Mouse (Mus musculus) kidney, adult 18-20 months (tissue): ENCODE results near the gene Abcc12.

Experiments
- DNase-seq: peaks from one replicate; pipeline ENCODE4 v3.0.0; 2021

Gene Abcc12

DNA sequence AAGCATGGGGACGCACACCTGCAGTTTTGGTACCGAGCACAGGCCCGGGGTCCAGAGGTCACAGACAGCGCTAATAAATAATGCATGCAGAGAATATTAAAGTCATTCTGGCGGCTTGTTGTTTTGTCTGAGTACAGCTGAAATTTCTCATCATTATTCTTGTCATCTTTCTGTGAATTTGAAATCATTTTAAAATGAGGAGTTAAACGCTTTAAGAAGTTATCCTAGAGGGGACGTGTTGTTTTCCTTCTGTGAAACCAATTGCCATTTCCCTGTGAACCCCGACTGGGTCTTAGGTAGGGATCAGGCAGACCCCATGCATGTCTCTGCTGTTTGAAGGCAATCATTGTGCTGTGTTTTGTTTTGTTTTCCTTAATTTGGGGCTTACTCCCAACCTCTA is 2.9 kb downstream of the Abcc12 start:
- DNase-seq: no peak

DNA sequence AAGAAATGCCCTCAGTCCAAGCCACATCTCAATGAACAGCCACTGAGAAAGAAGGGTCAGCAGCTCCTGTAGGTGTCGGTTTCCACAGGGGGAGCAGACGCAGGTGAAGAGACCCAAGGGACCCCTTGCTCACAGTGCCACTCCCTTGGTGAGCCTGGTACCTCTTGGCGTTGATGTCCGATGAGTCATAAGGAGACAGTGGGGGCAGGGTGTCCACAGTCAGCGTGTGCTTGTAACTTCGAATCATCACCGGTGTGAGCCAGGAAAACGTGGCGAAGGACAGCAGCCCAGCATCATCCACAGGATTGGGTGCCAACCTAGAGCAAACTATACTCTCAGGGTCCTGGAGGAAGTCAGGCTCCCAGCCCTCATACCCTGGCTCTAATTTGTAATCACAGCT is 16.8 kb downstream of the Abcc12 start:
- no peak for DNase-seq

DNA sequence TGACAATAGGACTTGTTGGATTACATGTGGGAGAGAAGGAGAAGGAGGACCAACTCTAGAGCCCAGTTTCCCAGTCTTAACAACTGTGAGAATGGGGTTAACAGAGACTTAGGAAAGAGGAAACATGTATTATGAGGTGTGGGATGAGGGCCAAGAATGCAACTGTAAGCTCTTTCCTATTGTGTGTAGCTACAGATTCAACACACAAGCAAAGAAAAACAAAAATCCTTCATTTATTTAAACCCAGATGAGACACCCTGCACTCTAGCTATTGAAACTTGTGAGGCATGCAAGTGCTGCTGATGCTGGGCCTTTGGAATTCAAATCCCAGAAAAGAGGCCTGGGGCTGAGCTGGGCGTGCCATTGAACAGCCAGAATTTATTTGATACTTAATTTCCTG is 18.7 kb downstream of the Abcc12 start:
- no peak for DNase-seq

DNA sequence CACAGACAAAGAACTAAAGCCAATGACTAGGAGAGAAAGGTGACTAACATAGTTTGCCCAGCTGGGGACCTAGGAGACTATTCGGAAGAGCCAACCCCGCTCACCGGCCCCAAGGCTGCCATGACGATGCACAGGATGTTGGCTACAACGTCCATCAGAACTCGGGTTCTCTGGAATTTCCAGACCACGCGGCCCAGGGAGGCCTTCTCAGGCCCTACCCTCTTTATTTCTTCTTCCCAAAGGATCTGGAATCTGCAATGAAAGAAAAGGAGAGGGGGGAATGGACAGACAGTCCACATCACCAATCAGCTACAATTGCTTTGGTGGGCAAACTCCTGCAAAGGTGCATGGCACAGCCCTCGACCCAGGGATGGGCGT is 19.8 kb downstream of the Abcc12 start:
- no peak for DNase-seq

DNA sequence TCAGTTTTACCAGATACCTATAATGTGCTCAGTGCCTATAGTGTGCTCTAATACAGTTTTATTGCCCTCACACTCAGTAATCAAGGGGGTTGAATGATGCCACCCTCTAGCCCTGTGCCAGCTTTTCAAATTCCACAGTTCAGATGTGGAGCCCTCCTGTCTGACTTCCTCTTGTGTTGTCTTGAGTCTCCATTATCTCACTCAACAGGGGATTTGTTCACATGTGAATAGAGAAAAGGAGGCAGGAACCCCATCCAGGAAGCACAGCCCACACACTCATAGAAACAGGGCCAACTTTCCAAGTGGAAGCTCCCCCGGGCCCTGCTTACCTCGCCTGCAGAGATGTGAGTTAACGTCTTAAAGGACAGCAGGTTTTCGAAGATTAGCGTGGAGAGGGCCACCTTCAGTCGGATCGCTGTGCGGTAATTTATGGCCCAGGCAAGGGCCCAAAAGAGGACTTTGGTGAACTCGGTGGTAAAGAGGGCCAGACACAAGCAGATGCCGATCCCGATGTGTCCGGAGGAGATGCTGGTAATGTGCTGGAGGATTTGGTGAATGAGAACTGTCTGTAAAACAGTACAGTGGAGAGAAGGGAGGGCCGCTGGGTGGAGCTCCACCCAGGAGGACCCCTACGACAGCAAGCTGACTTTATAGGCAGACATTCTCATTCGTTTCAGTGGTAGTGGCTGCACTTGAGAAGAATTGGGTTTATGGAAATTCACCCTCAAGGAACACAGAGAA is 20.4 kb downstream of the Abcc12 start:
- DNase-seq: no peak

DNA sequence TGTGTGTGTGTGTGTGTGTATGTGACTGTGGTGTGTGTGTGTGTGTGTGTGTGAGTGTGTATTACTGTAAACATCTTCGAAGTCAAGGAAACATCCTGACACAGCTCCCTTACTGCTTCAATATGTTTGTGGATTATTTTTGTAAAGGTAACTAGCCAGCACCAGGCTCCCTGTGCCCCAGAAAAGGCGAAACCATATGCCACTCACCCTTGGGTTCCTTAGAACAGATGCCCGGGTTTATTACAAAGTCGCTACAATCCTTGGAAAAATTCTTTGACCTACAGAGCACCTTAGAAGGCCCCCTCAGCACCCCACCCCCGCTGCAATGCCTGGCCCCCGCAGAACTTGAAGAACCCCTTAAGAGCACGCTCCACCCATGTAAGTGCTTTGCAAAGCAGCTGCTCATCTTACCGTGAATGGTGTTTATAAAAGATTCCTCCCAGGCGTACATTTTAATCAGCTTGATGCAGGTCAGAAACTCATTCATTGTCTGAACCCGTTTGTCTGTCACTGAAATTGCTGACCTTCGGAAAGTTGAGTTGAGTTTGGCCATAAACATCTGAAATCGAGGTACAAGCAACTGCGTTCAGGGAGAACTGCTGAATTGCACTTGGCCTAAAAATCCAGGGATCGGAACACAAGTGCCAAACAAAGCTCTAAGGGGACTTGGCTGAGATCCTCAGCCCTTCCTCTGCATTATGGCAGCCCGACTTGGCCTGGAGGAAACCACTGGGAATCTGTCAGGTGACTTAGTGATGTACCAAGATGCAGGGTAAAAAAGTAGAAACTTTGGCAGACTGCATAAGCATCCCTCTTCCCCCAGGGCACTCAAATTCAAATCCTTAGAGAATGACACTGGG is 23.1 kb downstream of the Abcc12 start:
- no peak for DNase-seq

DNA sequence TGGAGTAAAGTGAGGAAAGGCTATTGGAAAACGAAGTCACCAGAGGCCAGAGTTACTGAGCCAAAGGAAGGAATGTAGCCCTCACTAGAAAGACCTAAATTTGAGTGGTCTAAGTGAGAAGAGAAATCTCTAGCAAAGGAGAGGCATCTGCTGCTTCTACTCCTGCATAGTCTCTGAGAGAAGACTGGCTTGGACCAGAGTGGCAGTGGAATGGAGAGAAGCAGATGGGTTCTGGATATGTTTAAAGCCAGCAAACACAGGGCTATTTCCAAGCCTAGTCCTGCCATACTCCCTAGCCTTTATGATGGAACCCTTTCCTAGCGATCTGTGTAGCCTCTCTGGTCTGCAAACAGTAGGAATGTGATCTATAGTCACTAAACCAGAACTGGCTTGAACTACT is 24.9 kb downstream of the Abcc12 start:
- DNase-seq: no peak

DNA sequence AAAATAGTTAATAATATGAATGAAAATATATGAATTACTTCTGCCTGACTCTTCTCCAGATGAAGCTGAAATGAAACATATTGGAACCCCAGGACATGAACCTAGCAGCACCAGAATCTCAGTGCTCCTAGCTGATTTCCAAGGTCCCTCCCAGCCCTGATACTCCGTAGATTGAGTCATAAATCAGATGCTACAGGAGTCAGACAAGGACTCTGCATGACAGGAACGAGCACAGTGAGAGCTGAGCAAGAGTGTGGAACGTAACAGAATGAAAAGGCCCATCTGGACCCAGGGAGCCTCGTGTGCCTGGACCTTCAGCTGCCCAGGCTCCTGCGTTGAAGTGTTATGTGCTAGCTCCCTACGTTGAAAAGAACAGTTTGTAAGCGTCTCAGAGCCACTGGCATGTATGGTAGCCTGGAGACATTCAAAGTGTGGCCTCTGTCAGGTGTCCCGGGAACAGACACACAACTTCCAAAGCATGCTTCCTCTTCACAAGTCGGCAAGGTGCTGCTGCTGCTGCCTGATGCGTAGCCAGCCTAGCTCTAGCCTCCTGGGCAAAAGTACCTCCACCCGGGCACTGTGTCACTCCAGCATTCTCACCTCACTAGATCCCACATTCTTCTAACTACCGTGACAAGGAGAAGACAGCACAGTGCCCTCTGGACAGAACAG is 26.1 kb downstream of the Abcc12 start:
- DNase-seq: no peak

DNA sequence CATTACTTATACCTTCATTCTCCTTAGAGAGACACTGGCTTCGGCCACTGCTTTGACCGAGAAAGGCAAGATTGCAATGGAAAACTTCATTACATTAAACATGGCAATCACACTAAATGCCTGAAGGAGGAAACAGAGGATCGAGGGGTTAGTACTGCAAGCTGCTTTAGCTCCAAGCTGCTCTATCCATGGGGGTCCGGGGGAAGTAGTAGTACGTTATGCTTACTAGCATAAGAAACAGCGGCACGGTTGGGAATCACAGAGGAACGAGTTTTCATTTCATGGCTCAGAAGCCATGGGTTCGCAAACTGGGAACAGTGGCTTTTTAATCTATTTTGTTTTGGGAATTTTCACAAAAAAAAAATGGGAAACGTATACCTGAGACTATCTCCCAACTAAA is 30.0 kb downstream of the Abcc12 start:
- no peak for DNase-seq

DNA sequence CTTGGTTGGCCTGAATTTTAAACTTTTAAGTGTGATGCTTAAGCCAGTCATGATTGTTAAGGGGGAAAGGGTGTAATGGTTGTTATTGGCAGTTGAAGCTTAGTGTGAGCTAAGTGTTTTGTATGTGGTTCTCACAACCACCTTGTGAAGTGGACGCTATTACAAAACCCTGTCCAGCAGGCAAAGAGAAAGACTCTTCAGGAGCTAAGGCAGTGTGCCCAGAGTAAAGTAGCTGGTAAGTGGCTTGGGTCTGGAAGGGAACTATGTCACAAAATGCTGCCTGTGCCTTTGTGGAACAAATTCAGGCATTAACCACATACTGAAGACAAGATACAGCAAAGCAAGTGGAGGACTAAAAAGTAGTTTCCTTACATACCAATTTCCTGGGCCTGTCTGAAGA is 34.5 kb downstream of the Abcc12 start:
- no peak for DNase-seq

DNA sequence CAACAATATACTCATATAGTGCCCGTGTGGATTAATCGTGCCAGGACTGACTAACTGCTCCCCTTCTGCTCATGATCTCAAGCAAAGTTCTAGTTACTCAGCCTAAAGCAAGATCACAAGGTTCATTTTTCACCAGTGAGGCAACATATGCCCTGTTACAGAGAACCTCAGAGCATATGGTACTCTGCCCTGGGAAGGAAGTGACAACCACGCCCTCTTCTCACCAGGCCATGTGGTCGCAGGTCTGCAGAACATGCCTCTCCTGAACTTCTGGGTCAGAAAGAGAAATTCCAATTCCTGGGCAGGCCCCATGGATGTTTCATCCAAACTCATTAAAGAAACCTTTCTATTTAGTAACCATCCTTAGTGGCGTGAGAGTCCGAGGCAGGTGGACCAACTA is 39.6 kb downstream of the Abcc12 start:
- DNase-seq: no peak

DNA sequence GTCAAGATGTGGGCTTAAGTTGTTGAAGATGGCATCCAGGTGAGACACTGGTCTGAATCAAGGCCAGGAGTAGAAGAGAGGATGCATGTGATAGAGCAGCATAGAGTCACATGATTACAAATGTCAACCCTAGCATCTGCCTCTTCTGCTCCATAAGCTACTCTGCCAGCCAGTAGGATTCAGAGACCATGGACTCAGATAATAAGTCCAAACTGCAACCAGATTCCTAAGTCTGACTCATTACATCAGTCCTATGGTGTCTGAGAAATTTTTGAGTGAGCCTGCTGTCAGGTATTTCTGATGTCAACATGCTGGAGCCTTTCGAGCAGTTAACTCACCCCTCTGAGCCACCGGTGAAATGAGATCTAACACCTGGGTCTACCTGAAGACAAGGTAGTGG is 40.1 kb downstream of the Abcc12 start:
- no peak for DNase-seq

DNA sequence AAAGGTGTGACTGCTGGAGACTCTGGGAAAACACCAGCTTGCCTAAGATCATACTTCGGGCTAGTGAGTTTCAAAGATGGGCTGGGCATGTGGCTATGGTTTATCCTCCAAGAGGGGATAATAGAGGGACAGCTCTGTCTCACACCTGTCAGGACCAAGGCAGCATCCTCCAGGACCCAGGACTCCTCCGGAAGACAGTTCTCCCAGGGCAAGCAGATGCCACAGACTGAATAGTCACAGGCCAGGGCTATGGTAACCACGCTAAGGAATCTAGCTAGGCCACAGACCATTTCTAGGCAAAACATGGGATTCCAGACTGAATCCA is 43.9 kb downstream of the Abcc12 start:
- no peak for DNase-seq

DNA sequence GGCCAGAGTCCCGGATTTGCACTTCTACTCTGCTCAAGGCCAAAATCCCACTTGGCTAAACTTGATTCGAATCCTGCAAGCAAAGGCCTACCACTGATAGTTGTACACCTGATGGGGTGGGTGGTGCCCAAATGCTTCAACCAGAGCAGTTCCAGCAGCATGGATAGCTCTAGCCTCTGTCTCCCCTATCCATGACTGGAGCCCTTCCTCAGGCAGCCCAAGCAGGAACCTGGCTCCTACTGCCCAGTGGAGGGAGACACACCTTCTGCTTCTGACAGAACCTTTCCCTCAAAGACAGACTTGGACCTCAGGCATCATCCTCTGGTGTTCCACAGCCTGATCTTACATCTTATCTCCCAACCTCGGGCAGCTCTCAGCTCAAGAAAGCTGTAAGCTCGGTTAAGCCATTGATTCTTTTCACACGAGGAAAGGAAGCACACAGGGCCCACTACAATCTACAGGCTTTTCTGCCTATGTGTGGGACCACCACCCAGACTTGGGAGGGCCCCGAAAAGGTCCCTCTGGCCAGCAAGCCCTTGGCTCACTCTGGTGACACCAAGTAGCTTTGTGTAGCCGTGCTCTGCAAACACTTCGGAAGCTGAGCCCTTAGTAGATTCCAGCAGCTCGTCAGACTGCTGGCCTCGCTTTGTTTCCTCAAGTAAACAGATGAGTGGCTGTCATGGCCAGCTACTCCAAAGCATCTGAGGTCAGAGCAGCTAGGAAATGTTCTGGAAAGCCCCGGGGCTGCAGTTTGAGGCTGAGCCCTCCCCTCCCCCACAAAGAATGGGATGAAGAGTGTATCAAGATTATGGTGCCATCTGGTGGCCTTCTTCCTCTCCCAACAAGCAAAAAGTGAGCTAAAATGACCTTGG is 44.5 kb downstream of the Abcc12 start:
- peak; percentile 60 for DNase-seq

DNA sequence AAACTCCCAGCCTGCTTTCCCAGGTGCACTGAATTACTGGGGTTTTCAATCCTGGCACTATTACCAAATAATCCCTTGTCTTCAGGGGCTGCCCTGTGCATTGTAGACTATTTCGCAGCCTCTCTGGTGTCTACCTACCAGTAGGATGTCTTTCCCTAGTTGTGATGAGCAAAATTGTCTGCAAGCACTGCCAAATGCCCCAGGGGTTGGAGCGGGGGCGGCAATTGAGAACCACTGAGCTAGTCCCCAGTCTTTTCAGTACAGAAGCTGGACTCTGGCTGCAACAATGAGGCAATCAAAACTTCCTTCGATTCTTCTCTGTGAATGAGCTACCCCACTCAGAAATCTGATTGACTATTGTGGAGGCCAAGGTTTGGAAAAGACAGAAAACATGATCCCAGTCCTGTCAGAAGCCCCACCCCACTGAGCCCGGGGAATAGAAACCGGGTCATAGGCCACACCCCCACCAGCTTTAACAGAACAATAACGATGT is 45.4 kb downstream of the Abcc12 start:
- DNase-seq: no peak

DNA sequence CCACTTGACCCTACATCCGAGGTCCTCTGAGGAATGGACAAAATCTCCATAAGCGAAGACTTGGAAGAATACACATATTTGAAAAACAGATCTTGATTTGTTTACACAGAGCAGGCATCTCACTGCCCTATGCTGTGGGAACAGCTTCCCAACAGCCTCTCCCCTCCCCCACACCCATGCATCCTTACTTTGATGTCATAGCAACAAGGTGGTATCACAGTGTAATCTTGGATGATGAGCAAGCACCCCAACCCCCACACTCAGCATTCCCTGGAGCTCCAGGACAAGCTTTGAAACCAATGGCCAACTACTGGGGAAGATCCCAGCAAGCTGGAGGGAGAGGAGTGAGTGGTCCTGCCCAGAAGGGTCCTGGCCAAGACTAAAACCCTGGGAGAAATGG is 50.8 kb downstream of the Abcc12 start:
- no peak for DNase-seq

DNA sequence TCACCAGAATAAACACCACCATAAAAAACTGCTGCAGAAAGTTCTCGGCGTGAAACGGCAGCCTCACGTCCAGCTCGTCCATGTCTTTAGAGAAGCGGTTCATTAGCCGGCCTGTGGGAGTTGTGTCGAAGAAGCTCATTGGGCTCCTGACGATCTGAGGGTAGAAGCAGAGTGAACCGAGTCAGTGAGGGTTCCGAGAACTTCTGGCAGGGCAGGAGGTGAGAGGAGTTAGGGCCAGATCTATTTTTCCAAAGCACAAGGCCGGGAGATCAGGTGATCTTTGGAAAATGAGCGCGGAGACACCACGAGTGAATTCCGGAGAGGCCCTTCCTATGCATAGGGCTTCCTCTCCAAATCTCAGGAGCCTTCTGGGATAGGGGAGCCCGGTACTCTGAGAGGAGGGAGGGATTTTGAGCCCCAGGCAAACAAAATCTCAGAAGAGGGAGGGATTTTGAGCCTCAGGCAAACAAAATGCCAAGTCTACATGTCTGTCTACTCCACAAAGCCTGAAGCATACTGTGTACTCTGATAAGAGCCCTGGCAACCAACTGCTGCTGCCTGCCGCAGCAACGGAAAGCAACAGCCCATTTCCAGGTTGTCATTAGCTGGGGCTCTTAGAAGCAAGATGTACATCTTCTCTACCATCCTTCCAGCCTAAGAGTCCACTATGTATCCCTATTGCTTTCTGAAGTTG is 53.0 kb downstream of the Abcc12 start:
- no peak for DNase-seq

DNA sequence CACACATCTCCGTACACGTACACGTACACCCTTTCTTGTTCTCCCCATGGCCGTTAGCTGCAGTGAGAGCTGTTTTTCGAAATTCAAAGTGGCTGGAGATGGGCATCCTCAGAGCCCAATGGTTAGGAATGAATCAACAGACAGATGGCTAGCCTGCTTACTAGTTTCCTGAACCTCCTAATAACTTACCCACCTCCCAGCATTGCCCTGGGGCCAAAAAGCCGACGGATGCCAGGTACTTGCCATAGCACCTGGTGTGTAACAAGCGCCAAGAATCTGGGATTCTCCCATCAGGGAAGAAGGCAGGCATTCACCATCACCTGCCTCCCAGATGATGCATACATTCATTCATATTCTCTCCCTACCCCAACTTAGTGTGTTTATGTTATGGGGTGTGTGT is 53.7 kb downstream of the Abcc12 start:
- DNase-seq: no peak

DNA sequence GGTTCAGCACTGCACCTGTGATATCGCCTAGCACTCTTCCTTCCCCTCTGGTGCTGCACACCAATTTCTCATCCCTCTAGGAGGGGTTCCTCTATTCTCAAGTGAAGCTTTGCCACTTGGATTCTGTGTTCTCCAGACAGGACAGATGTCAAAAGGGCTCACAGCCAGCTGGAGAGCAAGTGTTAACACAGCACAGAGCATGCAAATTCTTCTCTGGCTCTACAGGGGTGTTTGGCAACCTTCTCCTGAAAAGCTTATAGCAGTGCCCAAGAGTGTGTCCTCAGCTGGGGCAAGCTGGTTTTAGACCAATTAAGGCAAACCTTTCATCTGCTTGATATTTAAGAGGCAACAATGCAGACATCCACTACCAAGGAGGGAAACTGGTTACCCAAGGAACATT is 66.3 kb downstream of the Abcc12 start:
- DNase-seq: no peak

DNA sequence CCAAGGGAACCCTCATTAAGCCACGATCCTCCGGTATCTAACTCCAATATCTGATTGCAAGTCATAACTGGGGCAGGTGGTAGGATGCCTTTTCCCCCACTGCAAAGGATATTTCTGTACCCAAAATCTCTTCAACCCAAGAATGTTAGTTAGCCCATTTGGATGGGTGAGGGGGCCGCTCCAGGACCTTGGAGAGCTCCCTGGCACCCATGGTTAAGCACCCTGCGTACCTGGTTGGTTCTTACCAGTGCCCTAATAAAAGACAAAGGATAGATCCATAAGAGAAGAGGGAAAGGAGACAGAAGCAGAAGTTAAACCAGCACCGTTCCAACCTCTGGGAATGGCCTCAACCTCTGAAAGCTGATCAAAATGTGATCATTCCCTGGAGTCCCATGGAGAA is 67.6 kb downstream of the Abcc12 start:
- DNase-seq: no peak

DNA sequence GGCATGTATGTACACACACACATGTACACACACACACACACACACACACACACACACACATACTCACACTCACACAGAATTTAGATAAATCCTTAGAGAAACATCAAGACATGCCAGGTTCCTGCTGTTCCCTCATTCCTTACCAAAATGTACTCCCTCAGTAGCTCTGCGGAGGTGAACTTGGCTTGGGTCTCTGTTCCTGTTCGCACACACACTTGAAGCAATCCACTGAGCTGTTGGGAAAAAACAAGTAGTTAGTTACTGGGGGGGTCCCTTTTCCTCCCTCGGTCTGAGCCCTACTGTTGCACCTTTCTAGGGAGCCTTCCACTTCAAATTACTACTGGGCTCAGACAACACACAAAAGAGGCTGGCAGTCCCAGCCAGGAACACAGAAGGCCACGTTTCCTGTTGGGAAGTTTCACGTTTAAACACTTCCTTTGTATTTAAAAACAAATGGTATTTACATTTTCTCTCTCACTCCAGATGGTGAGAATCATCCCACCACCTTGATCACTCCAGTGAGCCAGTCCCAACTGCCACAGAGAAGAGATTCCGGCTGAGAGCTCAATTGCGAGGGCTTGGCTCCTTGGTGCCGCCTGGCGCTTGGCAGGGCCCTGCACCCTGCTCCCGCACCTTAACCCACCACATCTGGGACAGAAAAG is 68.2 kb downstream of the Abcc12 start:
- no peak for DNase-seq

DNA sequence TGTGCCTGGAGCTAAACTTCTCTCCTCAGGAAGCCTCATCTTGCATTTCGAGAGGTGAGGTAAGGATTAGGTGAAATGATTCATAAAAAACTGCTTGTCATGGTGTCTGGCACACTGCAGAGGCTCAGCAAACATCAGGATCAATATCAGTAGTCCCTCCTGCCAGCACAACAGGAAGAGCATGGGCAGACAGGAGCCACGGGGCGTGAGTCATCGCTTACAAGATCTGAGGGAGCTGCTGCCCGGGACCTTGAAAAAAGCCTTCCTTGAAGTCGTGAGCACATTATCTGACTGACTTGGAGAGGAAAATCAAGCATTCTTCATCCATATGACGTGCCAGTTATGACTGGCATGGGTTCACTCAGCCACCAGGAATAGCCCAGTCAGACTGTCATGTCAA is 79.1 kb downstream of the Abcc12 start:
- DNase-seq: no peak
